Mouse (Mus musculus) R1 (cell line): ENCODE data around the gene Ncln.
A peak's percentile ranks its signal among the peaks of the same experiment; 100 is the strongest.
"Not testable (repeated sequence)": the region's sequence is repeated elsewhere in the genome, so short reads cannot be mapped to it uniquely, and the experiment has no call there.

Source experiments
- DNase-seq: peaks from one replicate; pipeline ENCODE4 v3.0.0-alpha.2; 2018; ENCODE audit warnings: low read depth, low spot score

The Ncln gene

GRCm38 (mm10) chr10:81462415-81462804 lies 33.8 kb downstream of the Ncln start:
- DNase-seq = no peak

GRCm38 (mm10) chr10:81461673-81462414 lies 34.3 kb downstream of the Ncln start:
- DNase-seq = peak; percentile 50

GRCm38 (mm10) chr10:81460951-81461350 lies 35.2 kb downstream of the Ncln start:
- no peak for DNase-seq

GRCm38 (mm10) chr10:81460471-81460870 lies 35.7 kb downstream of the Ncln start:
- no peak for DNase-seq

GRCm38 (mm10) chr10:81459399-81459798 lies 36.8 kb downstream of the Ncln start:
- no peak for DNase-seq

GRCm38 (mm10) chr10:81458267-81458666 lies 37.9 kb downstream of the Ncln start:
- DNase-seq = no peak

- DNase-seq = no peak
Observed at GRCm38 (mm10) chr10:81457624-81458023, 38.6 kb downstream of the Ncln start.

- DNase-seq = no peak
Observed at GRCm38 (mm10) chr10:81456983-81457563, 39.1 kb downstream of the Ncln start.

GRCm38 (mm10) chr10:81455181-81455895 lies 40.9 kb downstream of the Ncln start, which contains the start of gene Nfic:
Gene Nfic, minus strand, starts transcription at chr10:81455635.
- DNase-seq = no peak

- DNase-seq = no peak
Observed at GRCm38 (mm10) chr10:81454106-81454505, 42.1 kb downstream of the Ncln start.

- DNase-seq = no peak
Observed at GRCm38 (mm10) chr10:81452947-81453288, 43.3 kb downstream of the Ncln start.

GRCm38 (mm10) chr10:81452237-81452946 lies 43.8 kb downstream of the Ncln start:
- no peak for DNase-seq

- DNase-seq = no peak
Observed at GRCm38 (mm10) chr10:81451365-81451745, 44.8 kb downstream of the Ncln start.

- DNase-seq = no peak
Observed at GRCm38 (mm10) chr10:81450641-81451364, 45.4 kb downstream of the Ncln start.

GRCm38 (mm10) chr10:81450140-81450539 lies 46.1 kb downstream of the Ncln start:
- peak; percentile 83 for DNase-seq

- DNase-seq = not testable (repeated sequence)
Observed at GRCm38 (mm10) chr10:81445516-81445915, 50.7 kb downstream of the Ncln start.

- DNase-seq = no peak
Observed at GRCm38 (mm10) chr10:81441019-81441418, 55.2 kb downstream of the Ncln start.
